Mouse (Mus musculus) MN1 (cell line): ENCODE data around the gene Ccm2l.
A peak's percentile ranks its signal among the peaks of the same experiment; 100 is the strongest.

Experiments
- DNase-seq: peaks from one replicate; pipeline ENCODE4 v3.0.0-alpha.2; 2016; ENCODE audit warnings: low spot score

Gene Ccm2l

DNA sequence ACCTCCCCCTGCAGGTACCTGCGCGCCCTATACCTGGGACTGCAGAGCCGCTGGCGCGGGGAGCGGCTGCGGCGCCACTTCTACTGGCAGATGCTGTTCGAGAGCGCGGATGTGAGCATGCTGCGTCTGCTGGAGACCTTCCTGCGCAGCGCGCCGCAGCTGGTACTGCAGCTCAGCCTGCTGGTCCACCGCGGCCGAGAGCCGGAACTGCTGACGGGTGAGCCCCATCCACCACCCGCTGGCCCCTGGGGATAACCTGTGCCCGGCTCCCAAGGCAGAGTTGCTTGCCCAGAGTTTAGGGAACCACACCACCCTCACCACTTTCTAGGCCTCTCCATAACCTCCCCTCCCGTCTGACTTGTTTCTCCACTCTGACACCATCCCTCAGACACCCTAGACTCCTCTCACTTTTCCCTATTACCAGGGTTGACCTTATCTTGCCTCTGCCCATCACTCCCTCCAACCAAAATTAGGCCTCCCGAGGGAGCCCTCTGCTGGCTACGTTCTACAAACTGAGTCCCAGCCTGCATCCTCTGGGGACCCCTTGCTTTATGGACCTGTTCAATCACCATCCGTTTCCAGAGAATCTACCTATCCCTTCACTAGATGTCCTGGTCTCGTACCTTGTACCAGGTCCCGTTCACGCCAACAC is 12.9 kb upstream of the Ccm2l start:
- no peak for DNase-seq

- no peak for DNase-seq
Observed at GRCm38 (mm10) chr2:153053896-153054295, 11.9 kb upstream of the Ccm2l start.

GRCm38 (mm10) chr2:153055270-153055920 is 10.4 kb upstream of the Ccm2l start:
- peak; percentile 20 for DNase-seq

DNA sequence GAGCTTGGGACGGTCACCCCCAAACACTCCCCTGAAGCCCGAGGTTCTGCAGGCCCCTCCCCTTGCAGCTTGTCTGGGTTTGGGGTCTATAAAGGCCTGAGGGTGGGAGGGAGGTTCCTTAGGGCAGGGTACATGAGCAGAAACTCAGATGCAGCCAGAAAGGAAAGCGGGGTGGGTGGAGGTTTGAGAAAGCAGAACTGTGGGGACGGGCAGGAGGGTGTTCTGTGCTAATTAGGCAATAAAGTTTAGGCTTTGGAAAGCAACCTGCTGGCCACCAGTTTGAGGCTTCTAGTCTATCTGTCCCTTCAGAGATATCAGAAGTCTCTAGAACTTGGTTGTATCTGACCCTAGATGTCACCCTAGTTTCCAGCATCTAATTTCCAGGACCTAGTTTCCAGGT is 7.4 kb upstream of the Ccm2l start:
- no peak for DNase-seq

DNA sequence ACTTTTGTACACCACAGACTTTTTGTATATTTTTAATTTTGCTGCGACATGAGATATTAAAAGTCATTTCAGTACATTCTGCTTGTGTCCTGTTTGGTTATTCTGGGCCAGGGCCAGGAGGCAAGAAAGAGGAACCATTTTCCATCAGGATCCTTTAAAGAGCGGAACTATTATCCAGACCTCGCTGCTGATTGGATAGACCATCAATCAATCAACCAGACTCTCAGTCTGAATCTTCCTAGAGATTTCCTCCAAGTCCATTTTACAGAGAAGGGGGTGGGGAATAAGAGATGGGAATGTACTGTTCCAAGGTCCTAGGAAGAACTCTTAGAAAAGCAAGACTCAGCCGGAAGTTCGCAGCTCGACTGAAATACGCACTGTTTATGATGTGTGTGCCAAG is 5.5 kb upstream of the Ccm2l start:
- no peak for DNase-seq

- DNase-seq = peak; percentile 14
Observed at GRCm38 (mm10) chr2:153063394-153063793, 2.4 kb upstream of the Ccm2l start.

GRCm38 (mm10) chr2:153064190-153064970 is 1.4 kb upstream of the Ccm2l start:
- DNase-seq = no peak

- no peak for DNase-seq
Observed at GRCm38 (mm10) chr2:153066991-153067390, 1.2 kb downstream of the Ccm2l start.

DNA sequence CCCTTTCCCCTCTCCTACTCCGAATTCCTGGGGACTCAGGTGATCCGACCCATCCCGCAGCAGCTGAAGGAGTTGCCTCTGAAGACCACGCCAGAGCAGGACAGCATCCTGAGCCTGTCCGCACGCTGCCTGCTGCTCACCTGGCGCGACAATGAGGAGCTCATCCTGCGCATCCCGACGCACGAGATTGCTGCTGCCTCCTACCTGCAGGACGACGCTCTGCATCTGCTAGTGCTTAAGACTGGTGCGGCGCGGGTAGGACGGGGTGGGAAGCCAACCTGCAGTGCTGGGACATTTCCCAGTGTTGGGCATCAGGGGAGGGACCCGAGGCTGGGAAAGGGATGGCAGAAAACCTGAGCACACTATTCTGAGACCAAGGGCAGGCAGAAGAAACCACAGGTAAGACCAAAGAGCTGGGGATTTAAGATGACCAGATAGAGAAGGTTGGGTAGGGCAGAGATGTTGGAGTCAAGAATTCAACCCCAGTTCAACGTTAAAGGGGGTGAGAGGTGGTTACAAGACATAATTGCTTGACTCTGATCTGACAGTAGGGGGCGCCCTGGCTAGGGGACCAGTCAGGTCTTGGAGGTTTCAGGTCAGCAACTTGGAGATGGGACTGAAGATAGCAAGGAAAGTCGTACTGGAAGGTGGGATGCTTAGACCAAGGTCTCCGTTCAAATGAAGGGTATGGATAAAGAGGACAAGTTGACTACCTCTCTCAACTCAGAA is 5.2 kb downstream of the Ccm2l start:
- peak; percentile 24 for DNase-seq

- peak; percentile 46 for DNase-seq
Observed at GRCm38 (mm10) chr2:153071491-153072184, 5.9 kb downstream of the Ccm2l start.

- no peak for DNase-seq
Observed at GRCm38 (mm10) chr2:153074651-153075050, 8.9 kb downstream of the Ccm2l start.

DNA sequence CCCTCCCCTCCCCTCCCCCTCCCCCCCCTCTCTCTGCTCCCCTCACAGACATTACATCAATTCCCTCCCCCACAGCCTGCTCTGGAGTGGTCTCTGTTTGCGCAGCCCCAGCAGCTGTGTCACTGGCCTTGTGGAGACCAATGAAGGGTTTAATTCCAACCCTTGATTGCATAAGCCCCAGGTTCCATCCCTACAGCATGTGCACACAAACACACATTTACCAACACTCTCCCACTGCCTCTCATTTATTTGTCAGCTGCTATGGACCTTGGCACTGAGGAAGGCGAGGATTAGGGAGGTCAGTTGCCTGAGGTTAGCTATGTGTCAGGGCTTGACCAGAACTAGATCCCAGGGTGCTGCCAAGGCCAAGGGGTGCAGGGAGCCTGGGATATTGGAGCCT is 10.2 kb downstream of the Ccm2l start:
- no peak for DNase-seq

DNA sequence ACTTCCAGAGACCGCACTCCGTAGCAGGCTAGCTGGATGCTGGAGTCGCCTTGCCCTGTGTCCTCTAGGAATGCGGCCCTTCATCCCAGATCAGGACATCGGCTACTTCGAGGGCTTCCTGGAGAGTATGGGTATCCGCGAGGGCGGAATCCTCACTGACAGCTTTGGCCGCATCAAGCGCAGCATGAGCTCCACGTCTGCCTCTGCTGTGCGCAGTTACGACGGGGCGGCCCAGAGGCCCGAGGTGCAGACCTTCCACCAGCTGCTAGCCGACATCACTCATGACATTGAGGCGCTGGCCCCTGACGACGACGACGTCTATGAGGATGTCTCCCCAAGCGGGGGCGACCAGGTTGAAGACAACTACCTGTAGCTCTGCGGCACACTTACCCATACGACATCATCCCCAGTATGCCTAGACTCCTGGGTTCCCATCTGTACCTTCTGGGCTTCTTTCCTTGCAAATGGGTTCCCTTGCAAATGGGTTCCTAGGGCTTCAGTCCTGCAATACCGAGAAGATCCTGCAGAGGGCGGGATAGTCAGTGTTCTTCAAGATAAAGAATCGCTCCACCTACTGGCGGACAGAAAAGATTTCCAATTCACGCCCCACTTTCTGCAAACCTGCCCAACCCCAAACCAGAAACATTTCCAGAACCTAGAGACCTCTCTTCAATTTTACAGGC is 15.2 kb downstream of the Ccm2l start:
- peak; percentile 79 for DNase-seq

GRCm38 (mm10) chr2:153081866-153082265 is 16.1 kb downstream of the Ccm2l start:
- DNase-seq = no peak

- DNase-seq = no peak
Observed at GRCm38 (mm10) chr2:153083275-153083674, 17.5 kb downstream of the Ccm2l start.

GRCm38 (mm10) chr2:153083824-153084223 is 18.1 kb downstream of the Ccm2l start:
- no peak for DNase-seq

DNA sequence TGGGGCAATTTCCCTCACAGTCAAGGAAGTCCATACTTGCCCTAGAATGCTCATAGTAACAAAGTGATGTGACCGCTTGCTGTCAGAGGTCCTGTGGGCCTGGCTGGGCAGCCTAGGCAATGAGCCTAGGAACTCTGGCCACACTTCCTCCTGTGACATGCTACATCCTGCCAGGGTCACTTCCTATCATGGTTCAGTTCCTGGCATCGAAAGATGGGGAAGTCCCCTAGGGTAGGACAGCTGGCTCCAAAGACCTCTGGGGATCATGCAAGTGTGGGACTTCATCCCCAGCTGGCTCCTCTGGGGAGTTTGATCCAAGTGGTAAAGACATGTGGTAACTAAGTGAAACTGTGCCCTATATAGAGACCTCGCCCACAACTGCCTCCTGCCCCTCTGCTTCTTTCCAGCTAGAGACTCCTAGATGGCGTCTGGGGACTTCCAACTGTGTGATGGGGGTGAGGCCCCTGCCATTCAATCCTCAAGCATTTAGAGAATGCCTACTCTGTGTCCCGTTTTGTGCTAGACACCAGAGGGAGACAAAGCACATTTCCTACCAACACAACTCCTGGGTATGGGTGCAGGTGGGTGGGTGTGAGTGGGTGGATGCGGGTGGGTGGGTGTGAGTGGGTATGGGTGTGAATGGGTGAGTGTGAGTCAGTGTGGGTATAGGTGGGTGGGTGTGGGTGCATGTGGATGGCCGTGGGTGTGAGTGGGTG is 18.7 kb downstream of the Ccm2l start:
- DNase-seq = no peak

GRCm38 (mm10) chr2:153085556-153085955 is 19.8 kb downstream of the Ccm2l start:
- no peak for DNase-seq

DNA sequence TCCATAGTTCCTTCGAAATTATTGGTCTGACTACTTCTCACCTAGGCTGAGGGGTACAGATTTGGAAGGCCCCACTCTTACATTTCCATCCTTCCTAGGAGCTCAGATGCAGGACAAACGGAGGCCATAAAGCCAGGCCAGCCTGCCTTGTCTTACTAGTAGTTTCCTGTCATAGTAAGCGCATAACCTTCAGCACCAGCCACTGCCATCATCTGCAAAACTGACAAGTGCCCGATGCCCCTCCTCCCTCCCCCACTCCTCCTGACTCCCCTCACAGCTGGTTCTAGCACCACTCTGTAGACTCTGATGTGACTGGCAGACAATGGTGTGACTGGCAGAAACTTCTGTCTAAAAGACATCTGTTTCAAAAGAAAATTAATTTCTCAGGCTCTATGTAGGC is 20.4 kb downstream of the Ccm2l start:
- no peak for DNase-seq

DNA sequence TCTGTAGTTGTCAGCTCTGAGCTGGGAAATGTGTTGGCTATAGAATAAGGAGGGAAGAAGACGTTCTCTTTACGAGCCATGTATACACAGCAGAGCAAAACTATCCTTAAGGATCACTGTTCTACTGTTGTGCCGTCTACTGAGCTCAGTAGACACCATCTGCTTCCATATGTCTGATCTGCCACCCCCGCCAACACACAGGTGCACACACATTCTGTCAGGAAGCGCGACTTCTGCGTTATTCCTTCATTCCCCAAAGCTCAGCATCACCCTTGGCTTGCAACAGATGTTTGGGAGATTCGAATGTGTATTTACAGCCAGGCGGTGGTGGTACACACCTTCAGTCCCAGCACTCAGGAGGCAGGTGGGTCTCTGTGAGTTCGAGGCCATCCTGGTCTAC is 21.3 kb downstream of the Ccm2l start:
- DNase-seq = no peak

GRCm38 (mm10) chr2:153089316-153089715 is 23.6 kb downstream of the Ccm2l start:
- no peak for DNase-seq
